Mouse (Mus musculus): ENCODE results near the gene Frmd4b. TPM values are rescaled to one million over a fixed set of nuclear protein-coding genes. Genes with fewer than 3 reads are reported as not detected.

Gene Frmd4b
- polyA plus RNA-seq, 1 experiment from 2014 or later: 14.0 TPM

DNA sequence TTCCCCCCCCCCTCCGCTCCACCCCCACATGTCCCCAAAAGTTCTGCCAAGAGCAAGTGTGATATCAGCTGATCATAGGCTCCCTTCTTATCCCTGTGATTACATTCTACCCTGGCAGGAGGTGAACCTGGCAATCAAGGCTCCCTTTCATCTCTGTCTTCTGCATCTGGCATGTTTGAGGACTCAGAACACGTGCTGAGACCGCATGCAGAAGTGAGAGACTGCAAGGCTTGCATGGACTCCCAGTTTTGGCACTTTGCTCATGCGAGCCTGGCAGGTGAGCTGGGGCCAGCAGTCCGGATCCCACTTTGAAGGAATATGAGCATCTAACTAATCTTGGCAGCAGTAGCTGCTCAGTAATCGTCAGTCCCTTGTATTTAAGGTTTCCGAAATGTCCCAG, 39.1 kb downstream of the Frmd4b start:
- no peak overlapping the region for H3K4me3 ChIP-seq
- ATAC-seq (ENCODE audit: low FRiP score, low read depth): no peak
- 69% methylated on average over 7 of the region's 7 CpGs for WGBS
- H3K4me2 ChIP-seq (replicated peaks): no peak overlapping the region
- H3K27ac ChIP-seq: no peak overlapping the region
- H3K27me3 ChIP-seq: no peaks in the 10 kb centered on the region
- no peaks in the 10 kb centered on the region for H3K36me3 ChIP-seq
- peaks cover 15% of the 10 kb centered on the region; the same call in 1 of the 2 replicates for H3K4me1 ChIP-seq
- no peak overlapping the region for H3K9ac ChIP-seq
- no peaks in the 10 kb centered on the region for H3K9me3 ChIP-seq

DNA sequence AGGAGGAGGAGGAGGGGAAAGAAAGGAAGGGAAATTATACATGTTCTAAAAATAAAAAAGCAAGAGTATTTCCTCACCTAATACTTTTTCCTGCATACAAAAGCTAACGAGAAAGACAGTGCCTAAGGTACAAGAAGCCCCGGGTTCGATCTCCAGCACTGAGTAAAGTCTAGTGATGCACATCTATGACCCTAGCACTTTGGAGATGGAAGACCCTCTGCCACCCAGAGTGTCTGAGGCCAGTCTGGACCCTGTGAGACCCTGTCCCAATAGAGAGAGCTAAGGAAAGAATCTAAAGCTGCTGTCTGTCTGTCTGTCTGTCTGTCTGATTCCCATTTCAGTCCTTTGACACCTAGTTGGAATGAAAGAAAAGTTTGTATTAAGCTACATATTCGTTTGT, 40.0 kb downstream of the Frmd4b start:
- Histone ChIP-seq H3K4me1 (peaks cover 15% of the 10 kb centered on the region; the same call in 1 of the 2 replicates), H3K36me3 (no peaks in the 10 kb centered on the region), H3K27me3 (no peaks in the 10 kb centered on the region), H3K4me2 (replicated peaks) (no peak overlapping the region), H3K27ac (no peak overlapping the region), H3K9me3 (no peaks in the 10 kb centered on the region), H3K4me3 (no peak overlapping the region), H3K9ac (no peak overlapping the region)
- ATAC-seq (ENCODE audit: low FRiP score, low read depth): no peak
- WGBS: 80% methylated on average over 4 of the region's 4 CpGs

DNA sequence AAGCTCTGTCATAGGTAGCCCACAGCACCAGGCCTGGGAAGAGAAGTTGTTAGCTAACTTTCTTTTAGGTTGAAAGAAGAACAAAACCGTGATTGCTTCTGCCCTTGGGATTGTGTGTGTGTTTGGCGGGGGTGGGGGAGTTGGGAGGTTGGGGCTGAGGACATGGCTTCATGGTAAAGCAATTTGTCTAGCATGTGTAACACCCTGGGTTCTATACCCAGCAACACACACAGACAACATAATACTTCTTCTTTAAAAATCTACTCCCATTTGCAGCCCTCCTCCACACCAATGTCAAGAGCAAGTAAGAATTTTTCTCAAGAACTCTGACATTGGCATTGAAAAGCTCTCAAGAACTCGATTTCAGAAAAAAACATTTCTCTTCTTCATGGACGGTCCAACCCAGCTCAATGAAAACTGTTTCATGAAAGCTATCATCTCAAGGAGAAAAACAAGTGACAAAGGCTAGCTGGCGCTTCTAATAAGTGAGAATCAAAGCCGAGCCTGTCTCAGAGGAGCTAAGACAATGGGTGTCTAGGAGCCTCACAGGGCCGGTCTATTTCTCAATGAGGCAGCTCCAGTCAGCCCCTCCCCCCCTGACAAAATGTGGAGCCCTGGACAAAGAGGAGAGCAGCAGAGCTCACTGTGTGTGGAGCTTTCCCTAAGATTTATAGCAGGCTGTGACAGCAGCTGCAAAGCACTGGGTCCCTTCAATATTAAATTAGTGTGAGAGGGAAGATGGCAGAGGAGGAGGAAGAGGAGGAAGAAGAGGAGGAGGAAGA, 40.6 kb downstream of the Frmd4b start:
- peaks cover 15% of the 10 kb centered on the region; the same call in 1 of the 2 replicates for H3K4me1 ChIP-seq
- H3K36me3 ChIP-seq: no peaks in the 10 kb centered on the region
- H3K9ac ChIP-seq: no peak overlapping the region
- no peak for ATAC-seq (ENCODE audit: low FRiP score, low read depth)
- WGBS: 67% methylated on average over 7 of the region's 7 CpGs
- no peaks in the 10 kb centered on the region for H3K9me3 ChIP-seq
- no peak overlapping the region for H3K4me3 ChIP-seq
- H3K27ac ChIP-seq: no peak overlapping the region
- H3K4me2 ChIP-seq (replicated peaks): no peak overlapping the region
- H3K27me3 ChIP-seq: no peaks in the 10 kb centered on the region

DNA sequence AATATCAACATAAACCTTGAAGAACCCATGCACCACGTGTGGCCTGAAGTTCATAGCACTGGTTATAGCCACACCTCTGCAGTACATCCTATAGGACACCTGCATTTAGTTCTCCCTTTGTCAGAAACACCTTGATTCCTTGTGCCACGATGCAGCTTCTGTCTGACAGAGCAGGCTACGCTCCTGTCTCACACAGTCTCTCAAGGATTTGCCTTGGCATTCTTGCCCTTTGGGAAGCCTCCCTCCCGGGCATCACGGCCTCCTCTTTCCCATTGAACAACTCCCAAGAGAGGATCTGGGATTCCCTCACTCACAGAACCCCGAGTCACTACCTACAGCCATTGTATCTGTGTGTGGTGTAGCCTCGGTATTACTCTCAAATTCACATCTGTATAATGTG, 41.2 kb downstream of the Frmd4b start:
- no peak for ATAC-seq (ENCODE audit: low FRiP score, low read depth)
- no peaks in the 10 kb centered on the region for H3K27me3 ChIP-seq

DNA sequence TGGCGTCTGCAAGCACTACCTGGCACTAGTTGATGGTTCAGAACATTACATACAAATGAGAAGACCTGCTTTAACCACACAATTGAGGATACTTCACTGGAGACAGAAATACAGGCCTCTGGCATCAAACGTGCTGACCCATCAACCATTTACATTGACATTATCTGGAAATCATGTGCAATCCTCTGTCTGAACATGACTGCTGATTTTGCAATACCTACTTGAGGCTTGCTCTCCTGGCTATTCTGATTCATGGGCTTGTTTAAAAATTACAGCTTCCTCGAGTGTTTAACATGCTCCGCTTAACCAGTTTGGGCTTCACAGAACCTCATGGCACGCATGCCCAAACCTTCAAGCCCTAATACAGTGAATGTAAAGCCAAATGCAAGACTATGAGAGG, 42.4 kb downstream of the Frmd4b start:
- no peaks in the 10 kb centered on the region for H3K36me3 ChIP-seq
- H3K4me2 ChIP-seq (replicated peaks): no peak overlapping the region
- no peak overlapping the region for H3K9ac ChIP-seq
- no peaks in the 10 kb centered on the region for H3K9me3 ChIP-seq
- no peak overlapping the region for H3K4me3 ChIP-seq
- H3K27me3 ChIP-seq: no peaks in the 10 kb centered on the region
- no peak overlapping the region for H3K27ac ChIP-seq
- no peak for ATAC-seq (ENCODE audit: low FRiP score, low read depth)
- WGBS: 84% methylated on average over 5 of the region's 5 CpGs
- peaks cover 15% of the 10 kb centered on the region; the same call in 1 of the 2 replicates for H3K4me1 ChIP-seq

More for the DNA sequence above, 41.2 kb downstream of the Frmd4b start:
- no peak overlapping the region for H3K4me3 ChIP-seq
- no peaks in the 10 kb centered on the region for H3K36me3 ChIP-seq
- WGBS: 89% methylated on average over 7 of the region's 7 CpGs
- H3K9me3 ChIP-seq: no peaks in the 10 kb centered on the region
- H3K27ac ChIP-seq: no peak overlapping the region
- H3K4me1 ChIP-seq: peaks cover 15% of the 10 kb centered on the region; the same call in 1 of the 2 replicates
- H3K9ac ChIP-seq: no peak overlapping the region
- H3K4me2 ChIP-seq (replicated peaks): no peak overlapping the region

DNA sequence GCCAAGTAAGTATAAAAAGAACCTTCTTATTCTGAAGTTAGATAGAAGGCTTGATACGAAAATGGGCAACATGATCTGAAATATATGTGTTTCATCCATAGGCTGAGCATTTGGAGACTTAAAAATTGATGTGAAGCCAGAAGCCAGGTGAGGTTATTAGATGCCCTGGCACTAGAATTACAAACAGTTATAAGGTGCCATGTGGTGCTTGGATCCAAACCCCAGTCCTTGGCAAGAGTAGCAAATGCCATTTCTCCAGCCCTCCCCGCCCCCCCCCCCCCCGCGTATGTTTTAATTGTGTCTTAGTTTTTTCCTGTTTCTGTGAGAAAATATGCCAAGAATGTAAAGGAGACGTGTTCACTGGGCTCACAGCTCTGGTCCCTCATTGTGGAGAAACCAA, 45.1 kb downstream of the Frmd4b start:
- no peaks in the 10 kb centered on the region for H3K27me3 ChIP-seq
- 76% methylated on average over 5 of the region's 5 CpGs for WGBS
- no peak overlapping the region for H3K27ac ChIP-seq
- no peaks in the 10 kb centered on the region for H3K4me1 ChIP-seq
- no peaks in the 10 kb centered on the region for H3K36me3 ChIP-seq
- H3K4me2 ChIP-seq (replicated peaks): no peak overlapping the region
- H3K4me3 ChIP-seq: no peak overlapping the region
- no peak overlapping the region for H3K9ac ChIP-seq
- H3K9me3 ChIP-seq: no peaks in the 10 kb centered on the region
- no peak for ATAC-seq (ENCODE audit: low FRiP score, low read depth)

DNA sequence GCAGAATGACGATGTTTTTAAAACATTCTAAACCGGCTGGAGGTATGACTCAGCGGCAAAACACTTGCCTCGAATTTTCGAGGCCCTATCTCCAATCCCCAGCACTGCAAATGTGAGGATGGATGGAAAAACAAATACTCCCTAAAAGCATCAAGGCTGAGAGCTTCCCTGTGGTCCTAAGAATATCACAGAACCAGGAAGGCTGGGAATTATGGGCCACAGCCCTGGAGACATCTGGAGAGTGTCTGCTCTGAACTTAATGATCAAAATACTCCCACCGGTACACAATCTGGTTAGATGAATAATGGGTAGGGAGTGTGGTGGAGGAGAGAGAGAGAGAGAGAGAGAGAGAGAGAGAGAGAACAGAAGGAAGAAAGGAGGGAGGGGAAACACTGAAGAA, 48.8 kb downstream of the Frmd4b start:
- Histone ChIP-seq H3K36me3 (no peaks in the 10 kb centered on the region), H3K9me3 (no peaks in the 10 kb centered on the region), H3K9ac (no peak overlapping the region), H3K27ac (no peak overlapping the region), H3K4me1 (no peaks in the 10 kb centered on the region), H3K4me2 (replicated peaks) (no peak overlapping the region), H3K27me3 (no peaks in the 10 kb centered on the region), H3K4me3 (no peak overlapping the region)
- 43% methylated on average over 6 of the region's 6 CpGs for WGBS
- ATAC-seq (ENCODE audit: low FRiP score, low read depth): no peak

DNA sequence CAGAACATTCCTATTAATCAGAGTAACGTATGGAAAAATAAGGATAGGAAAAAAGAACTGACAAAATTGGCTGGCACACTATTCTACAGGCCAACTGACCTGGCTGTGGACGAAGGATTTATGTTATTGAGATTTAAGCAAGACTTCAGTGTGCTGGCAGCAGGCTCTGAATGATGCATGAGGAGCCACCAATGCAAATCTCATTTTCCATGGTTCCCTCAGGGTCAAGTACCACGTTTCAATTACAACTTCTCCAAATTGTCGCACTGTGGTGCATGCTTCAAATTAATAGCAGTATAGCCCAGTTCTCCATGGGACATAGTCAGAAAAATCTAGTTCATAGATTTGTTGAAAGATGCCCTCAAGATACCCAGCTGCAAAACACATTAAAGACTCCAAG, 50.6 kb downstream of the Frmd4b start:
- WGBS: 61% methylated on average over 4 of the region's 4 CpGs
- H3K9me3 ChIP-seq: no peaks in the 10 kb centered on the region
- H3K4me2 ChIP-seq (replicated peaks): no peak overlapping the region
- no peak overlapping the region for H3K4me3 ChIP-seq
- ATAC-seq (ENCODE audit: low FRiP score, low read depth): no peak
- no peak overlapping the region for H3K9ac ChIP-seq
- H3K4me1 ChIP-seq: no peaks in the 10 kb centered on the region
- H3K27me3 ChIP-seq: no peaks in the 10 kb centered on the region
- no peaks in the 10 kb centered on the region for H3K36me3 ChIP-seq
- no peak overlapping the region for H3K27ac ChIP-seq

DNA sequence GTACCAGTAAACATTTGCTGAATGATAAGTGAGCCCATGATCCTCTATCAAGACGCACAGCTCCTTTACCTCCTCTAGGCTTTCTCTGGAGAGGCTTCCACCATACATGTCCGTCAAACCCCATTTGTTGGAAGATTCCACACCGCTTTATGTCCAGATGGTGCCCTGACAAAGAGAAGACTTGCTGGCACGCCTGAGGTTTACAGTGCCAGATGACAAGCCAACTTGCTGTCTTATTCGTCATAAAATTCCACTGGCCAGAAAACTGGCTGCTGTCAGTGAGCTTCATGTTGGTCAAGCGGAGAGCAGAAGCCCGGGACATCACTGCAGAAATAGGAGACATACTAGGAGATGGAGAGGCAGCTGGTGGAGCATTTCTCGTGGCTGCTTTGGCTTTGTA, 60.2 kb downstream of the Frmd4b start:
- Histone ChIP-seq H3K9ac (no peak overlapping the region), H3K4me2 (replicated peaks) (no peak overlapping the region), H3K36me3 (no peaks in the 10 kb centered on the region), H3K27me3 (no peaks in the 10 kb centered on the region), H3K27ac (no peak overlapping the region), H3K9me3 (peaks cover 4% of the 10 kb centered on the region; the same call in 1 of the 2 replicates), H3K4me3 (no peak overlapping the region), H3K4me1 (peaks cover 18% of the 10 kb centered on the region; the same call in 1 of the 2 replicates)
- WGBS: 85% methylated on average over 8 of the region's 8 CpGs
- no peak for ATAC-seq (ENCODE audit: low FRiP score, low read depth)

DNA sequence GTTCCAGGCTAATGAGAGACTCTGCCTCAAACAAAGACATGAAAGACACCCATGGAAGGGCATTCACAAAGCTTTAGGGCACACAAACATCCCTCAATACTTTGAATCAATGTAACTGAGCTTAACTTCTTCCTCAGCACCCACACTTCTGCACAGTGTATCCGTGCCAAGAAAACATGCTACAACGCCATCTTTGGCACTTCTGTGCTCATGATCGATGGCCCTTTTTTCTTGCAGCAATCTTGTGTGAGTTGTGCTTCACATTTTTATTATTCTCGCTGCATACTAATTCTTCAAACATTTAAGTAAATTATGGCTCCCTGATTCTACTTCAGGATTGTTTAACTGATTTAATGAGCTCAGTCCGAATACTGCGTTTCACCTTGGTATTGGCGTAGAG, 61.7 kb downstream of the Frmd4b start:
- ATAC-seq (ENCODE audit: low FRiP score, low read depth): no peak
- Histone ChIP-seq H3K27ac (no peak overlapping the region), H3K9ac (no peak overlapping the region), H3K4me3 (no peak overlapping the region), H3K4me1 (peaks cover 22% of the 10 kb centered on the region), H3K9me3 (peaks cover 4% of the 10 kb centered on the region; the same call in 1 of the 2 replicates), H3K27me3 (no peaks in the 10 kb centered on the region), H3K36me3 (no peaks in the 10 kb centered on the region), H3K4me2 (replicated peaks) (no peak overlapping the region)
- WGBS: 92% methylated on average over 7 of the region's 7 CpGs

DNA sequence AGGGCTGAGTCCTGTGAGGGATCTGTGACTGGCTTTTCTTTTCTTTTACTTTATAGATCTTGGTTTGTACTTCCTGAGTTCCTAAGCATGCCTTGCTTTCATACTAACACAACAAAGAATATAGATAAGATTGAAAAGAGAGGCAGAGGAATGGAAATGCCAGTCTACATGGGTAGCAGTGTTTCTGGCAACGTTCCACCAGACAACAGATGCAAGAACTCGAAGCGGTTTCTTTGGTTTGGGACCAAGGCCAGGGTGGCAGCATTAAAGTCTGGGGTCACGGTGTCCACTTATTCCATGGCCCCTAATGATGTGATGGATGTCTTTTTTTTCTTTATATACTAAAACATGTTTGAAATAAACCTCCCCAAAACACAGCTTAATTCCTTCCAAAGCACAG, 63.9 kb downstream of the Frmd4b start:
- H3K36me3 ChIP-seq: no peaks in the 10 kb centered on the region
- H3K4me2 ChIP-seq (replicated peaks): no peak overlapping the region
- H3K9ac ChIP-seq: no peak overlapping the region
- H3K27me3 ChIP-seq: no peaks in the 10 kb centered on the region
- H3K4me1 ChIP-seq: peaks cover 22% of the 10 kb centered on the region
- no peak overlapping the region for H3K27ac ChIP-seq
- H3K4me3 ChIP-seq: no peak overlapping the region
- WGBS: 63% methylated on average over 4 of the region's 4 CpGs
- H3K9me3 ChIP-seq: peaks cover 4% of the 10 kb centered on the region; the same call in 1 of the 2 replicates
- no peak for ATAC-seq (ENCODE audit: low FRiP score, low read depth)

DNA sequence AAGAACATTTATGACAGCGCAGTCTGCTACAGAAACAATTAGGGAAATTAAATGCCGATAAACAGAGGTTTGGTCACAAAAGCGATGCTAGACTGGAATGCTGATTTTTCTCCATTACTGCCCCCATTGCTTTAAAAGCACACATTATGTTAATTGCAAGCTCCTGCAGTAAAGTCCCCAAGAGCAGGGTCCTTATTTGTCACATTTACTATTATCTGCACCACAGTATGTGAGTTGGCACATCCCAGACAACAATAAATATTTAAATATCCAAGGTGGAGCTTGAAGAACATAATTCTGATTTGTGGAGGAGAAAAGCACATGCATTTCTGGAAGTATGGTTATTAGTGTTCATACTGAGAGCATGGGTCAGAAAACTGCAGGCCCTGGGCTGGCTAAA, 64.8 kb downstream of the Frmd4b start:
- H3K4me1 ChIP-seq: peaks cover 22% of the 10 kb centered on the region
- ATAC-seq (ENCODE audit: low FRiP score, low read depth): no peak
- no peak overlapping the region for H3K27ac ChIP-seq
- WGBS: 67% methylated on average over 3 of the region's 3 CpGs
- H3K36me3 ChIP-seq: no peaks in the 10 kb centered on the region
- H3K9me3 ChIP-seq: peaks cover 4% of the 10 kb centered on the region; the same call in 1 of the 2 replicates
- H3K9ac ChIP-seq: no peak overlapping the region
- no peaks in the 10 kb centered on the region for H3K27me3 ChIP-seq
- no peak overlapping the region for H3K4me2 ChIP-seq (replicated peaks)
- no peak overlapping the region for H3K4me3 ChIP-seq

DNA sequence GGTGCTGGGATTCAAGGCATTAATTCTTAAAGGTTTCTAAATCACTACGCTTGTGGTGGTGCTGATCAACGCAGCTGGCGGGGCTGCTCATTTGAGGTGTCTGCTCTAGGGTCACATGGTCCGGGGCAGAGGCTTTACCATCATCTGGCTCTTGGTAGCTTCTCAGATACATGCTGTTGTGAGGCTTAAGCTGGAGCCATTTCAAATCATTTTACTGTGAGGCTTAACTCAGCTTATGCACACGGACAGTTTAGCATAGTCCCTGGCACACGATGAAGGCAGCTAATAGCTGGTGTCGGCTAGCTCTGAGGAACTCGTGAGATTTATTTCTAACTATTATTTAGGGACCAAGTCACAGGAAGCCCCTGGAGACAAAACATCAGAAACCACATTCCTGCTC, 65.5 kb downstream of the Frmd4b start:
- ATAC-seq (ENCODE audit: low FRiP score, low read depth): peak; percentile 48
- Histone ChIP-seq H3K27me3 (no peaks in the 10 kb centered on the region), H3K4me3 (no peak overlapping the region), H3K4me2 (replicated peaks) (no peak overlapping the region), H3K9me3 (peaks cover 8% of the 10 kb centered on the region), H3K9ac (no peak overlapping the region), H3K36me3 (no peaks in the 10 kb centered on the region), H3K4me1 (peaks cover 22% of the 10 kb centered on the region), H3K27ac (no peak overlapping the region; the same call in 1 of the 2 replicates)
- WGBS: 42% methylated on average over 8 of the region's 8 CpGs
